Mouse (Mus musculus): Measurements from ENCODE around the gene St3gal3.

- no peak for TF ChIP-seq CTCF (IDR thresholded peaks at IDR 0.05; ENCODE audit: extremely low read depth, insufficient read length, insufficient replicate concordance, low read depth, low read length)
- TF ChIP-seq POLR2A (IDR thresholded peaks at IDR 0.05; ENCODE audit: low read depth, low read length) = no peak
Measured at GRCm38 (mm10) chr4:117934081-117934480, 200.6 kb downstream of the St3gal3 start.
